Mouse (Mus musculus) olfactory bulb, adult 2 months (tissue): Measurements from ENCODE around the gene Nfkbie.

Source experiments
- CTCF ChIP-seq: fragments of 200-500 bp; IDR thresholded peaks from 2 replicates; pipeline ENCODE4 v1.5.1; 2012; ENCODE audit warnings: low read depth, mild to moderate bottlenecking, low read length, moderate library complexity; ENCODE audit not compliant: insufficient read depth
- POLR2A ChIP-seq: fragments of 200-500 bp; IDR thresholded peaks from 2 replicates; pipeline ENCODE4 v1.6.1; 2012; ENCODE audit warnings: mild to moderate bottlenecking, low read depth, low read length, moderate library complexity; ENCODE audit not compliant: insufficient read depth

DNA sequence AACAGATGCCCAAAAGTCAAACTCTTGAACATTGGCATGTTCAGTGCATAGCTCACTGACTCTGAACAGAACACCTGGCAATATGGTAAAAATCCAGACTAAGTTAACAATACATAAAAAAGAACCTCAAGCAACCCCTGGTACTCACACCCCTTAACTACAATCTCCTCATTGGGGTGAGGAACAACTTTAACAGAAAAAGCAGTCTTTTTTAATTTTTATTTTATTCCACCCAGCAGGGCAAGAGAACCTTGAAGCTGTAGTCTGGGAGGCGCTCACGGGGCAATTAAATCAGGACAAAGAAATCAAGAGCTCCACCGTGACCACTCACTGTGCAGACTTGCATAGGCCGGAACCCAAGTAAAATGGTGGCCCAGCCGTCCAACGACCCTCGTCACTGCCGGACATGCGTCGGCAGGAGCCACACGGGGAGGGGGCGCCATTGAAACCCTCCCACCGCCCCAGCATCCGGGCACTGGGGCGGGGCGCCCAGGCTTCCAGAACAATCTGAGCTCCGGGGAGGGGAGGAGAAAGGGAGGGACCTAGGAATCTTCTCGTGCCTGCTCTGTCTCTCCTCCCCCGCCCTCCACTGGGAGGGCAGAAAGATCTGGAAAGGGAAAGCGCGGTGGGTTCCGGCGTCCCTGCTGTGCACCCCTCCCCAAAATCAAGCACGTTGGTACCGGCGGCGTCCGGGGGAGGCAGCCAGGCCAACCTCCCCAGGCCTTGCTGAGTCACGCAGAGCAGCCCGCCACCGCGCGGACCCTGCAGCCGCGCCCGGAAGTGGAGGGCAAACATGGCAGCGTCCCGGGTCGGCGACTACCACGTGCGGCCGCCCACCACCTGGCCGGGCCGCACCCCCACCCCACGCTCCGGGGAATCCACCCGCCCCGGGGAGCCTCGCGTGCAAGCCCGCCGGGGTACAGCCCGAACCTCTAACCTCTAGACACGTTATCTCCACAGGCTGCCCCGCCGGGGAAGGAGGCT lies 16.9 kb downstream of the Nfkbie start:
- TF ChIP-seq CTCF (no peak), POLR2A (no peak; the same call in 1 of the 2 replicates)
